11 mouse cellular contexts compared by ENCODE assay signal in the genomic region with DNA sequence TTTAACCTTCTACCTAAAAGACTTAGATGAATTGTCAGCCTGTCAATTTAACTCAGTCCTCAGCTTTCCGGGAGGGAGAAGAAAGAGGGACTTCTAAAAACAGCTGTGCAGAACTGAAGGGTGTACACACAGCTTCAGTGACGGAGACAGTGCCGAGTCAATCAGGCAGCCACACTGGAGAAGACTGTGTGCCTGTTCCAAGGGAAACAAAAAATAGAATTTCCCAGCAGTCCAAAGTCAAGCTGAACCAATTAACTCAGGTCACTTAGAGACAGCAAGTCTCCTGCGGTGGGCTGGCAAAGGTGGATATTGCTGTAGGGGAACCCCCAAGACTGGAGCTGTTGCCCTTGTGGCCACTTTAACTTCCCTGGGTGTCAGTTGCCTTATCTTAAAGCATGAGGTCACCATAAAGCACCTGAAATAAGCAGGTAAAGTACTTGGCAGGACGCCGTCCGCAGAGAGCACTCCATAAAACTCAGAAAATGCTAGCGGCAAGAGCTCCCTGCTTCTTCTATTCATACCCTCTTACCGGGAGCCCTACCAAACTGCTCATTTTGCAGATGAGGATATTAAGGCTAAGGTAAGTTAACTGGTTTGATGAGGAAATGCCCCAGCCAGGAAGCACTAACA. TPM values are rescaled to one million over a fixed set of nuclear protein-coding genes. Genes with fewer than 3 reads are reported as not detected.
DNase-seq lines count a peak whose midpoint lies in the region; TF ChIP-seq lines count a peak whose summit lies in the region.
"Had no signal": no experiment of that assay in that cellular context is flagged by ENCODE, and none has a peak within 500 bp of the region (broad histone marks: within the 10 kb centered on the region; RNA-seq: fewer than 3 reads in every experiment).

No protein-coding gene starts in this region.

- in situ Hi-C loops in ES-E14 (cut with MboI; ENCODE audit: low sequenced_read_pairs in 2 of 2, unreplicated experiment in 2 of 2) = no loop called here

- H3K9me3 ChIP-seq in ES-E14 (ENCODE audit: control insufficient read depth, insufficient read depth, low read depth, low read length) = no peaks in the 10 kb centered on the region
- H3K9me3 ChIP-seq: heart, embryonic 15.5 days had no signal

- H3K9ac ChIP-seq in ES-E14 (ENCODE audit: insufficient read depth, low read depth, low read length, poor library complexity, severe bottlenecking) = peak overlapping the region; percentile 13; the same call in 1 of the 2 replicates
- H3K9ac ChIP-seq: heart, embryonic 15.5 days had no signal

- 33% methylated on average over 9 of the region's 9 CpGs for WGBS in kidney, adult 2 months

- H3K27me3 ChIP-seq in kidney, adult 2 months (replicated peaks; ENCODE audit: control insufficient read depth, insufficient read depth, low read length) = no peaks in the 10 kb centered on the region
- H3K27me3 ChIP-seq: heart, embryonic 15.5 days had no signal

- peak; percentile 66 for DNase-seq in kidney, adult 2 months
- no peak for DNase-seq in kidney, postnatal 14 days
- no peak for DNase-seq in ES-E14 (ENCODE audit: low read depth, low spot score)
- DNase-seq in kidney, postnatal 36 days = peak; percentile 52 to 53
- DNase-seq in lung, postnatal 10 days = peak; percentile 48
- DNase-seq in spleen, postnatal 36 days (ENCODE audit: low spot score in 2 of 2) = no peak
- DNase-seq in adrenal gland, postnatal 10 days = no peak
- DNase-seq: cerebellum, postnatal 14 days; spleen, adult 18-20 months had no signal

- peaks cover 8% of the 10 kb centered on the region for H3K36me3 ChIP-seq in kidney, adult 2 months (ENCODE audit: control insufficient read depth, insufficient read depth, low read length)
- 0 out of 2 replicates have a peak, but pooled peaks cover 4% of the 10 kb centered on the region for H3K36me3 ChIP-seq in ES-E14 (ENCODE audit: control insufficient read depth, insufficient read depth, low read length, poor library complexity, severe bottlenecking)
- H3K36me3 ChIP-seq: heart, embryonic 15.5 days had no signal

- peaks cover 16% of the 10 kb centered on the region; the same call in 1 of the 2 replicates for H3K4me1 ChIP-seq in kidney, adult 2 months (ENCODE audit: control insufficient read depth, insufficient read depth, low read length)
- peaks cover 13 to 19% of the 10 kb centered on the region in 2 experiments for H3K4me1 ChIP-seq in ES-E14 (ENCODE audit: control insufficient read depth in 2 of 2, insufficient read depth in 2 of 2, low read length in 2 of 2, poor library complexity in 1 of 2)

- no peak for TF ChIP-seq POLR2A in kidney, adult 2 months (IDR thresholded peaks at IDR 0.05; ENCODE audit: low read depth, low read length)

- H3K27ac ChIP-seq in kidney, adult 2 months (ENCODE audit: insufficient read depth, low read depth, low read length) = peak overlapping the region; percentile 82
- H3K27ac ChIP-seq in ES-E14 (ENCODE audit: insufficient read depth, low read depth, low read length, poor library complexity, severe bottlenecking) = peak overlapping the region; percentile 23; the same call in 1 of the 2 replicates
- H3K27ac ChIP-seq: heart, embryonic 15.5 days; left cerebral cortex, adult 2 months had no signal

- H3K4me3 ChIP-seq in kidney, adult 2 months (ENCODE audit: insufficient read depth, low read depth, low read length) = peak overlapping the region; percentile 78
- peak overlapping the region; percentile 90 to 92 for H3K4me3 ChIP-seq in ES-E14 (ENCODE audit: insufficient read depth in 1 of 2, low read depth in 1 of 2, low read length in 2 of 2, poor library complexity in 1 of 2, severe bottlenecking in 1 of 2)
- H3K4me3 ChIP-seq: heart, embryonic 15.5 days; left cerebral cortex, adult 2 months had no signal

- no peak for TF ChIP-seq CTCF in kidney, adult 2 months (conservative IDR thresholded peaks at IDR 0.05; ENCODE audit: insufficient read depth, insufficient read length, low read depth, low read length)

TF ChIP-seq in ES-E14, 5 proteins besides CTCF, POLR2A, EP300 and RAD21:
- no peak for TF ChIP-seq CHD2 (IDR thresholded peaks at IDR 0.05; ENCODE audit: low read depth, low read length)
- no peak for TF ChIP-seq MAFK (IDR thresholded peaks at IDR 0.05; ENCODE audit: insufficient read depth, low read depth, low read length)
- no peak for TF ChIP-seq ZC3H11A (IDR thresholded peaks at IDR 0.05; ENCODE audit: borderline replicate concordance, low read depth, low read length)
- TF ChIP-seq HCFC1 (IDR thresholded peaks at IDR 0.05; ENCODE audit: borderline replicate concordance, insufficient read depth, low read length) = no peak
- no peak for TF ChIP-seq ZNF384 (IDR thresholded peaks at IDR 0.05; ENCODE audit: low read depth, low read length)

RNA-seq across cellular contexts. Expression of gene Kcnk5, which starts 4.0 kb away (rescaled TPM):
- 32.0 and 34.2 TPM in 2 replicates for polyA plus RNA-seq in kidney, adult 2 months (2012; rRNA removed)
- 68.6 and 129 TPM in 2 replicates for total RNA-seq in ES-E14 (2012; rRNA removed)
- total RNA-seq in adrenal gland, postnatal 10 days (2021) = 1 to 10 TPM; 4.0 to 9.3 TPM

RNA-seq across cellular contexts. Expression of gene Saysd1, which starts 39.3 kb away (rescaled TPM):
- 10.8 and 11.4 TPM in 2 replicates for polyA plus RNA-seq in kidney, adult 2 months (2012; rRNA removed)
- total RNA-seq in ES-E14 (2012; rRNA removed) = 7.2 and 11.7 TPM in 2 replicates
- total RNA-seq in adrenal gland, postnatal 10 days (2021) = 1 to 10 TPM; 4.5 to 6.5 TPM

Comparison
In these comparisons a context has a peak if more than half of its experiments do, and no peak if none do; other contexts are left out.
1. DNase-seq: peak in kidney, adult 2 months (single experiment), kidney, postnatal 36 days (2 of 2) and lung, postnatal 10 days (single experiment); none in kidney, postnatal 14 days (single experiment), ES-E14 (single experiment), spleen, postnatal 36 days (0 of 2) and adrenal gland, postnatal 10 days (single experiment).